Mouse (Mus musculus) stomach, embryonic 14.5 days (tissue): ENCODE results near the gene B4galt1. TPM values are rescaled to one million over a fixed set of nuclear protein-coding genes. Genes with fewer than 3 reads are reported as not detected.

ENCODE experiments used
- ATAC-seq: fragments of 200-750 bp; cut with Nextera tagmentation; 2 replicates; pipeline ENCODE4 v1.8.0; 2017; ENCODE audit warnings: low read depth, moderate TSS enrichment; ENCODE audit not compliant: insufficient number of reproducible peaks, insufficient read depth, low FRiP score
- H3K27ac ChIP-seq: fragments of 300-500 bp; sonication (generic); 2 replicates; pipeline ENCODE4 v1.5.1; 2014; ENCODE audit warnings: mild to moderate bottlenecking, low read length, moderate library complexity, mixed read lengths
- H3K27me3 ChIP-seq: fragments of 300-500 bp; sonication (generic); 2 replicates; pipeline ENCODE4 v1.6.1; 2014; ENCODE audit warnings: low read length, control low read depth, mixed read lengths; ENCODE audit not compliant: control insufficient read depth, insufficient read depth
- H3K36me3 ChIP-seq: fragments of 300-500 bp; sonication (generic); 2 replicates; pipeline ENCODE4 v1.6.1; 2014; ENCODE audit warnings: mild to moderate bottlenecking, control low read depth, low read length, moderate library complexity, mixed read lengths; ENCODE audit not compliant: control insufficient read depth, insufficient read depth
- H3K4me1 ChIP-seq: fragments of 300-500 bp; sonication (generic); 2 replicates; pipeline ENCODE4 v1.6.1; 2014; ENCODE audit warnings: low read length, control low read depth, mixed read lengths; ENCODE audit not compliant: control insufficient read depth, insufficient read depth
- H3K4me2 ChIP-seq: fragments of 300-500 bp; sonication (generic); replicated peaks from 2 replicates; pipeline ENCODE4 v1.6.1; 2014; ENCODE audit warnings: low read depth, low read length, control low read depth
- H3K4me3 ChIP-seq: fragments of 300-500 bp; sonication (generic); 2 replicates; pipeline ENCODE4 v1.5.1; 2014; ENCODE audit warnings: low read depth, low read length, control low read depth
- H3K9ac ChIP-seq: fragments of 300-500 bp; sonication (generic); replicated peaks from 2 replicates; pipeline ENCODE4 v1.6.1; 2014; ENCODE audit warnings: low read depth, mild to moderate bottlenecking, control low read depth, low read length, moderate library complexity, mixed read lengths
- H3K9me3 ChIP-seq: fragments of 300-500 bp; sonication (generic); 2 replicates; pipeline ENCODE4 v1.6.1; 2016; ENCODE audit warnings: low read depth, low read length, control low read depth; ENCODE audit not compliant: control insufficient read depth
- WGBS: fragments of 180-500 bp; shearing (Covaris S2); extraction: QIAGEN DNeasy Blood & Tissue Kit; methylation state at CpG from one replicate; pipeline ENCODE4 v1.1.7; 2014; 5-methylcytosine and 5-hydroxymethylcytosine counted together
- polyA plus RNA-seq: library from polyadenylated mRNA; unstranded; fragments of >200 nt; fragmentation: Nextera tagmentation; extraction: Ambion mirVana; gene quantifications from 2 replicates; pipeline ENCODE4 v1.2.1, GENCODE M21; 2014

Gene B4galt1
- polyA plus RNA-seq, 1 experiment from 2014 or later: 55.6 TPM

- Histone ChIP-seq H3K36me3 (peaks cover 23% of the 10 kb centered on the region; the same call in 1 of the 2 replicates), H3K9ac (no peak overlapping the region), H3K27me3 (no peaks in the 10 kb centered on the region), H3K9me3 (no peaks in the 10 kb centered on the region), H3K27ac (no peak overlapping the region), H3K4me1 (peaks cover 5% of the 10 kb centered on the region; the same call in 1 of the 2 replicates), H3K4me3 (no peak overlapping the region), H3K4me2 (no peak overlapping the region)
- 74% methylated on average over 6 of the region's 6 CpGs for WGBS
- no peak for ATAC-seq
Measured at GRCm38 (mm10) chr4:40818421-40818820, 35.4 kb downstream of the B4galt1 start.

GRCm38 (mm10) chr4:40817936-40818335, 35.9 kb downstream of the B4galt1 start:
- no peak for ATAC-seq
- H3K27me3 ChIP-seq: no peaks in the 10 kb centered on the region
- no peak overlapping the region for H3K27ac ChIP-seq
- H3K4me1 ChIP-seq: peaks cover 5% of the 10 kb centered on the region; the same call in 1 of the 2 replicates
- H3K4me3 ChIP-seq: no peak overlapping the region
- no peak overlapping the region for H3K4me2 ChIP-seq
- WGBS: 87% methylated on average over 12 of the region's 12 CpGs
- H3K36me3 ChIP-seq: peaks cover 24% of the 10 kb centered on the region; the same call in 1 of the 2 replicates
- H3K9me3 ChIP-seq: no peaks in the 10 kb centered on the region
- no peak overlapping the region for H3K9ac ChIP-seq

DNA sequence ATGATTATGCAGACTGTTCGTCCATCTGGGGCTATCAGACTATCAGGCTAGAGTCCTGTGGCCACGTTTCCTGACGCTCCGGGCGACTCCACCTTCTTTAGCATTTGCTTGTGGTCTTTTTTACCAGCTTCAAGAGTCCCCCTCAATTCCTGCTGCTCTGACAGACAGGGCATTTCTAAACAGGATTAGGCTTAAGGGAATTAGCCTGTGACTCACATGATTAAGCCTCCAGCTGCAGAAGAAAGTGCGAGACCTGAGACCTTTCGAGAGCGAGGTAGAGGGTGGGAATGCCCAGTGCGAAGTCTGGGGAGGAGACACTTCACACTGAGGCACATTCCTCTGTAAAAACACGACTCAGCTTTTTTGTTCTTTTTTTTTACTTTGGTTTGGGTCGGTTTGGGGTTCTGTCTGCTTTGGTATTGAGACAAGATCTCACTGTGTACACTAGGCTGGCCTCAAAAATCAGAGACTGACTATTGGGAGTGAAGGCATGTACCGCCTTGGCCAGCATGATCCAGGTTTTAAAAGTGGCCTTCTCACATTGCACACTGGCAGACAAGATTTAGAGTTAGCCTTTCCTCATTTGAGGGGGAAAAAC, 37.9 kb downstream of the B4galt1 start:
- H3K9me3 ChIP-seq: no peaks in the 10 kb centered on the region
- peaks cover 26% of the 10 kb centered on the region for H3K36me3 ChIP-seq
- H3K4me3 ChIP-seq: no peak overlapping the region
- H3K4me1 ChIP-seq: peaks cover 5% of the 10 kb centered on the region; the same call in 1 of the 2 replicates
- no peak for ATAC-seq
- H3K27me3 ChIP-seq: no peaks in the 10 kb centered on the region
- no peak overlapping the region for H3K27ac ChIP-seq
- H3K4me2 ChIP-seq: no peak overlapping the region
- H3K9ac ChIP-seq: no peak overlapping the region
- 42% methylated on average over 12 of the region's 12 CpGs for WGBS

DNA sequence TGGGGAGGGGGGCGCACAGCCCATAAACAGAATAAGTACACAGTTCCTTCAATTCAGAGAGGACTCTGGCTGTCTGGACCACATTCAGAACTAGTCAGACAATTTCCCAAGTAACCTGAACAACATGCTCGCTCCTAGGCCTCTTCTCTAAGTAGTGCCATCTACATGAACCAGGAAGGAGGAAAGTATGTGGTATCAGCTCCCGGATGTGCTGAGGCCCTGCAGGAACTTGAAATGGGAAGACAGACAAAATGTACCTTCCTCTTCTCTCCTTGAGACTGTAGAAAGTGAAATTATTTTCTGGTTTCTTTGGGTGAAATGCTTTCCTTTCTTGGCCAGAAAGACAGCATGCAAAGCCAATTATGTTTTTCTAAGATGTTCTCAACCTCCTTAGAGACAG, 38.7 kb downstream of the B4galt1 start:
- H3K27ac ChIP-seq: no peak overlapping the region
- H3K4me1 ChIP-seq: peaks cover 5% of the 10 kb centered on the region; the same call in 1 of the 2 replicates
- peaks cover 22% of the 10 kb centered on the region for H3K36me3 ChIP-seq
- H3K4me3 ChIP-seq: no peak overlapping the region
- H3K9me3 ChIP-seq: no peaks in the 10 kb centered on the region
- no peak overlapping the region for H3K4me2 ChIP-seq
- no peak for ATAC-seq
- no peak overlapping the region for H3K9ac ChIP-seq
- H3K27me3 ChIP-seq: no peaks in the 10 kb centered on the region
- WGBS: 85% methylated on average over 3 of the region's 3 CpGs

GRCm38 (mm10) chr4:40814359-40814758, 39.4 kb downstream of the B4galt1 start:
- Histone ChIP-seq H3K4me1 (peaks cover 5% of the 10 kb centered on the region; the same call in 1 of the 2 replicates), H3K27me3 (no peaks in the 10 kb centered on the region), H3K4me2 (no peak overlapping the region), H3K36me3 (peaks cover 23% of the 10 kb centered on the region), H3K9ac (no peak overlapping the region), H3K9me3 (no peaks in the 10 kb centered on the region), H3K4me3 (no peak overlapping the region), H3K27ac (no peak overlapping the region)
- no peak for ATAC-seq
- WGBS: 84% methylated on average over 6 of the region's 6 CpGs

- Histone ChIP-seq H3K4me2 (no peak overlapping the region), H3K4me1 (peaks cover 5% of the 10 kb centered on the region; the same call in 1 of the 2 replicates), H3K27ac (no peak overlapping the region), H3K27me3 (no peaks in the 10 kb centered on the region), H3K9ac (no peak overlapping the region), H3K9me3 (no peaks in the 10 kb centered on the region), H3K36me3 (peaks cover 26% of the 10 kb centered on the region), H3K4me3 (no peak overlapping the region)
- ATAC-seq: no peak
- 81% methylated on average over 1 of the region's 1 CpGs for WGBS
Measured at GRCm38 (mm10) chr4:40812891-40813290, 40.9 kb downstream of the B4galt1 start.

- Histone ChIP-seq H3K4me3 (no peak overlapping the region), H3K27me3 (no peaks in the 10 kb centered on the region), H3K9me3 (no peaks in the 10 kb centered on the region), H3K9ac (no peak overlapping the region), H3K27ac (no peak overlapping the region), H3K36me3 (peaks cover 44% of the 10 kb centered on the region), H3K4me1 (no peaks in the 10 kb centered on the region), H3K4me2 (no peak overlapping the region)
- no peak for ATAC-seq
- 81% methylated on average over 5 of the region's 5 CpGs for WGBS
Measured at GRCm38 (mm10) chr4:40810481-40810880, 43.3 kb downstream of the B4galt1 start.

DNA sequence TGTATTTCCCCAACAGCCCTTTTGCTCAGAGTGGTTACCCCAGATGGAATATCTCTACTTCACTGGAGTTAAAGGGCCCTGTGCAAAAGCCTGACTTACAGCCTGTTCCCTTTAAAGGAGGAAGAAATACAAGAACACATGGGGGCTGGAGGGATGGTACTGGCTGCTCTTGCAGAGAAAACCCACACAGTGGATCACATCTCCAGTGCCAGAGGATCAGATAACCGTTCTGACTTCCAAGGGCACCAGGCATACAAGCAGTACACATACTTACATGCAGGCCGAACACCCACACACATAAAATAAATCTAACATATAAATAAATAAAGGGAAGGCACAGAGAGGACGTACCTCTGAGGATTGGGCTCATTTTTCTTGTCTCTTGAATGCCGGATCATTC, 46.4 kb downstream of the B4galt1 start:
- H3K4me3 ChIP-seq: no peak overlapping the region
- 78% methylated on average over 4 of the region's 4 CpGs for WGBS
- H3K9ac ChIP-seq: no peak overlapping the region
- H3K27ac ChIP-seq: no peak overlapping the region
- no peaks in the 10 kb centered on the region for H3K27me3 ChIP-seq
- H3K4me2 ChIP-seq: no peak overlapping the region
- ATAC-seq: no peak
- no peaks in the 10 kb centered on the region for H3K9me3 ChIP-seq
- H3K4me1 ChIP-seq: no peaks in the 10 kb centered on the region
- peaks cover 33% of the 10 kb centered on the region for H3K36me3 ChIP-seq

DNA sequence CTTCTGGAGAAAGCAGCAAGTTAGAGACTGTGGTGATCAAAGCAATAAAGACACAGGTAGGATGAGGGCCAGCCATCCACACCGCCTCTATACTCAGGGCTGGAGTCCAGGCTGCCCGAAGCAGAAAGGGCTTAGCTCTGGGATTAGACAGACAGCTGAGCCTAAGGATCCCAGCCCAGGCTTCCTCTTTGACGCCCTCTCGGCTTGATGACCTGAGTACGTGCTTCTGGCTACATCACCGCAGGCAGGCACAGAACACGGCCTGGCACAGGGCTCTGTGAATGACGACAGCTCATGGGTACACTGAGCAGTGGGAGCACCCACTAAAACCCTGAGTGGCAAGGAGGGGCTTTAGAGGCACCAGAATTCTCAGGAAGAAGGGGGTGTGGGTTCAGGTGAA, 48.4 kb downstream of the B4galt1 start:
- no peak overlapping the region for H3K4me2 ChIP-seq
- no peaks in the 10 kb centered on the region for H3K27me3 ChIP-seq
- WGBS: 95% methylated on average over 8 of the region's 8 CpGs
- H3K27ac ChIP-seq: no peak overlapping the region
- no peaks in the 10 kb centered on the region for H3K4me1 ChIP-seq
- ATAC-seq: no peak
- H3K9ac ChIP-seq: no peak overlapping the region
- no peaks in the 10 kb centered on the region for H3K9me3 ChIP-seq
- peaks cover 27% of the 10 kb centered on the region for H3K36me3 ChIP-seq
- no peak overlapping the region for H3K4me3 ChIP-seq
